In genomic region chr1:132317894-132318863, GRCm38 (mm10) we compare ENCODE assay signal across 8 mouse cellular contexts. TPM values are rescaled to one million over a fixed set of nuclear protein-coding genes. Genes with fewer than 3 reads are reported as not detected.
A peak's percentile ranks its signal among the peaks of the same experiment; 100 is the strongest.
DNase-seq lines count a peak whose midpoint lies in the region; ATAC-seq and TF ChIP-seq lines count a peak whose summit lies in the region.

No protein-coding gene starts in this region.

- no peak overlapping the region for H3K4me3 ChIP-seq in kidney, embryonic 16.5 days (ENCODE audit: low read length)
- H3K4me3 ChIP-seq in embryonic facial prominence, embryonic 13.5 days = no peak overlapping the region
- H3K4me3 ChIP-seq in intestine, postnatal 0 days (ENCODE audit: low read depth, low read length) = peak overlapping the region; percentile 51; the same call in 1 of the 2 replicates
- H3K4me3 ChIP-seq in neural tube, embryonic 13.5 days = peak overlapping the region; percentile 75

- 46% methylated on average over 8 of the region's 8 CpGs for WGBS in kidney, embryonic 16.5 days
- WGBS in embryonic facial prominence, embryonic 13.5 days = 60% methylated on average over 8 of the region's 8 CpGs
- 39% methylated on average over 8 of the region's 8 CpGs for WGBS in intestine, postnatal 0 days
- 22% methylated on average over 8 of the region's 8 CpGs for WGBS in neural tube, embryonic 13.5 days

- no peak overlapping the region for H3K27ac ChIP-seq in kidney, embryonic 16.5 days (ENCODE audit: low read length)
- no peak overlapping the region for H3K27ac ChIP-seq in embryonic facial prominence, embryonic 13.5 days
- H3K27ac ChIP-seq in intestine, postnatal 0 days (ENCODE audit: low read depth, low read length) = peak overlapping the region; percentile 70
- H3K27ac ChIP-seq in neural tube, embryonic 13.5 days (replicated peaks) = peak overlapping the region; percentile 80

- no peak overlapping the region for H3K9ac ChIP-seq in kidney, embryonic 16.5 days (replicated peaks; ENCODE audit: low read length)
- no peak overlapping the region for H3K9ac ChIP-seq in embryonic facial prominence, embryonic 13.5 days
- no peak overlapping the region for H3K9ac ChIP-seq in intestine, postnatal 0 days (ENCODE audit: low read depth, low read length)
- H3K9ac ChIP-seq in neural tube, embryonic 13.5 days = peak overlapping the region; percentile 85

- H3K27me3 ChIP-seq in kidney, embryonic 16.5 days (ENCODE audit: insufficient read depth, low read length) = peaks cover 21% of the 10 kb centered on the region
- H3K27me3 ChIP-seq in embryonic facial prominence, embryonic 13.5 days = peaks cover 53% of the 10 kb centered on the region
- H3K27me3 ChIP-seq in intestine, postnatal 0 days (replicated peaks; ENCODE audit: control insufficient read depth, insufficient read depth, low read length) = no peaks in the 10 kb centered on the region
- peaks cover 5% of the 10 kb centered on the region for H3K27me3 ChIP-seq in neural tube, embryonic 13.5 days

- H3K4me2 ChIP-seq in kidney, embryonic 16.5 days (replicated peaks; ENCODE audit: low read depth, low read length) = peak overlapping the region; percentile 19; the same call in 1 of the 2 replicates
- peak overlapping the region; percentile 98 for H3K4me2 ChIP-seq in embryonic facial prominence, embryonic 13.5 days
- peak overlapping the region; percentile 83 for H3K4me2 ChIP-seq in intestine, postnatal 0 days (replicated peaks; ENCODE audit: low read depth)
- H3K4me2 ChIP-seq in neural tube, embryonic 13.5 days = peak overlapping the region; percentile 91

- H3K4me1 ChIP-seq in kidney, embryonic 16.5 days (ENCODE audit: insufficient read depth, low read length) = peaks cover 38% of the 10 kb centered on the region
- peaks cover 27% of the 10 kb centered on the region for H3K4me1 ChIP-seq in embryonic facial prominence, embryonic 13.5 days
- peaks cover 36% of the 10 kb centered on the region for H3K4me1 ChIP-seq in intestine, postnatal 0 days (replicated peaks; ENCODE audit: control insufficient read depth, insufficient read depth, low read length)
- H3K4me1 ChIP-seq in neural tube, embryonic 13.5 days (replicated peaks) = peaks cover 76% of the 10 kb centered on the region

- no peak for DNase-seq in kidney, adult 9 months
- DNase-seq in spleen, postnatal 10 days (ENCODE audit: low spot score in 2 of 2) = no peak

- no peak for TF ChIP-seq CTCF in intestine, postnatal 0 days (IDR thresholded peaks at IDR 0.05; ENCODE audit: low read depth)

- no peaks in the 10 kb centered on the region for H3K36me3 ChIP-seq in kidney, embryonic 16.5 days (ENCODE audit: insufficient read depth, low read length)
- no peaks in the 10 kb centered on the region for H3K36me3 ChIP-seq in embryonic facial prominence, embryonic 13.5 days
- H3K36me3 ChIP-seq in intestine, postnatal 0 days (ENCODE audit: control insufficient read depth, insufficient read depth) = no peaks in the 10 kb centered on the region; the same call in 1 of the 2 replicates
- H3K36me3 ChIP-seq in neural tube, embryonic 13.5 days = no peaks in the 10 kb centered on the region

- H3K9me3 ChIP-seq in kidney, embryonic 16.5 days (ENCODE audit: low read length) = no peaks in the 10 kb centered on the region
- no peaks in the 10 kb centered on the region for H3K9me3 ChIP-seq in embryonic facial prominence, embryonic 13.5 days
- no peaks in the 10 kb centered on the region for H3K9me3 ChIP-seq in intestine, postnatal 0 days (ENCODE audit: control insufficient read depth)
- no peaks in the 10 kb centered on the region for H3K9me3 ChIP-seq in neural tube, embryonic 13.5 days

- ATAC-seq in kidney, embryonic 16.5 days (ENCODE audit: low FRiP score, low TSS enrichment) = no peak
- ATAC-seq in embryonic facial prominence, embryonic 13.5 days (ENCODE audit: insufficient number of reproducible peaks, insufficient read depth, low FRiP score, low TSS enrichment, low read depth) = no peak
- no peak for ATAC-seq in intestine, postnatal 0 days
- no peak for ATAC-seq in neural tube, embryonic 13.5 days (ENCODE audit: low read depth)
- no peak for ATAC-seq in erythroblast, adult 5-6 weeks (replicated peaks; ENCODE audit: low FRiP score, poor library complexity, severe bottlenecking)
- ATAC-seq in cerebellum, adult (ENCODE audit: insufficient number of reproducible peaks, low FRiP score, low TSS enrichment) = no peak

RNA-seq across cellular contexts. Expression of gene Nuak2, which starts 2.3 kb away (rescaled TPM):
- polyA plus RNA-seq in kidney, embryonic 16.5 days (2015; fragmentation: Nextera tagmentation; extraction: Ambion mirVana) = 4.3 and 5.5 TPM in 2 replicates
- 2.2 and 4.4 TPM in 2 replicates for polyA plus RNA-seq in embryonic facial prominence, embryonic 13.5 days (2015; fragmentation: Nextera tagmentation; extraction: Ambion mirVana)
- 20.0 and 20.6 TPM in 2 replicates for polyA plus RNA-seq in intestine, postnatal 0 days (2015; fragmentation: Nextera tagmentation; extraction: Ambion mirVana)
- polyA plus RNA-seq in neural tube, embryonic 13.5 days (2015; fragmentation: Nextera tagmentation; extraction: Ambion mirVana) = 9.0 and 10.5 TPM in 2 replicates
- total RNA-seq in erythroblast, adult 5-6 weeks (2015; ENCODE audit: low replicate concordance) = 4.4 and 7.7 TPM in 2 replicates
- total RNA-seq in erythroblast, adult 5-6 weeks (2017; ENCODE audit: low replicate concordance) = 1.8 and 3.7 TPM in 2 replicates

RNA-seq across cellular contexts. Expression of gene Klhdc8a, which starts 19.8 kb away (rescaled TPM):
- polyA plus RNA-seq in kidney, embryonic 16.5 days (2015; fragmentation: Nextera tagmentation; extraction: Ambion mirVana) = 1.8 and 2.1 TPM in 2 replicates
- 0.23 and 0.25 TPM in 2 replicates for polyA plus RNA-seq in embryonic facial prominence, embryonic 13.5 days (2015; fragmentation: Nextera tagmentation; extraction: Ambion mirVana)
- polyA plus RNA-seq in intestine, postnatal 0 days (2015; fragmentation: Nextera tagmentation; extraction: Ambion mirVana) = 0.46 and 0.51 TPM in 2 replicates
- 4.6 and 6.1 TPM in 2 replicates for polyA plus RNA-seq in neural tube, embryonic 13.5 days (2015; fragmentation: Nextera tagmentation; extraction: Ambion mirVana)
- total RNA-seq in erythroblast, adult 5-6 weeks (2015; ENCODE audit: low replicate concordance) = not detected in 2 replicates
- not detected in 2 replicates for total RNA-seq in erythroblast, adult 5-6 weeks (2017; ENCODE audit: low replicate concordance)

Comparison
In these comparisons a context has a peak if more than half of its experiments do, and no peak if none do; other contexts are left out.
1. H3K27ac ChIP-seq: peak in intestine, postnatal 0 days (single experiment) and neural tube, embryonic 13.5 days (single experiment); none in kidney, embryonic 16.5 days (single experiment) and embryonic facial prominence, embryonic 13.5 days (single experiment).
2. H3K4me2 ChIP-seq: peak in every context shown above with its lines; median percentile 98 in embryonic facial prominence, embryonic 13.5 days; 91 in neural tube, embryonic 13.5 days; 83 in intestine, postnatal 0 days; 19 in kidney, embryonic 16.5 days.
3. H3K4me3 ChIP-seq: peak in intestine, postnatal 0 days (single experiment) and neural tube, embryonic 13.5 days (single experiment); none in kidney, embryonic 16.5 days (single experiment) and embryonic facial prominence, embryonic 13.5 days (single experiment).